Mouse (Mus musculus): Measurements from ENCODE around the gene Npepl1.

Gene Npepl1

DNA sequence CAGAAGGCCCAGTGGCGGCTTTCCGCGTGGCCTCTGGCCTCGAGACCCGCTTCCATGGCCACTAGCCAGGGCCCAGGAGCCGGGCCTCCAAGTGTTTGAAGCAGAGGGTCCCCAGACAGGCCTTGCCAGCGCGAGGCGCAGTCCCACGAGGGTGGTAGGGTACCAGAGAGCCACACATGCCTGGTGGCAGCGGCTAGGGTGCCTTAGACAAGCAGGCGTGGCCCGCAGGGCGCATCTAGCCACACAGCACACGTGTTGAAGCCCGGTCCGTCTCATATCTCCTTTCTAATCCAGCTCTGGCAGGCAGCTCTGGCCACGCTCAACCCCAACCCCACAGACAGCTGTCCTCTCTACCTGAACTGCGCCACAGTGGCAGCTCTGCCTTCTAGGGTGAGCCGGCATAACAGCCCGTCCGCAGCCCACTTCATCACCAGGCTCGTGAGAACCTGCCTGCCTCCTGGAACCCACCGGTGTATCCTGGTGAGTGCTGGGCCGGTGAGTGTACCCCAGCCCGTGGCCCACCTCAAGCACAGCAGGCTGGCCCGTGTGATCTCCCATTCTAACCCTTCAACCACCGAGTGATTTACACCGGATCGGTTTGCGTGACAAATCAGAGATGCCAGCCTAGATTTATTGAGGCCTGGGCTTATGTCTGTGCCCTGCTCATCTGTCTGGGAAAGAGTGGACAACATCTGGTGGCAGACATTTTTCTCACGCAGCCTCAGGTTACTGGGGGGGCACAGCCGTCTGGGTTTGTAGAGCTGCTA, 817 bp downstream of the Npepl1 start:
- no peak for DNase-seq (ENCODE audit: low spot score)

DNA sequence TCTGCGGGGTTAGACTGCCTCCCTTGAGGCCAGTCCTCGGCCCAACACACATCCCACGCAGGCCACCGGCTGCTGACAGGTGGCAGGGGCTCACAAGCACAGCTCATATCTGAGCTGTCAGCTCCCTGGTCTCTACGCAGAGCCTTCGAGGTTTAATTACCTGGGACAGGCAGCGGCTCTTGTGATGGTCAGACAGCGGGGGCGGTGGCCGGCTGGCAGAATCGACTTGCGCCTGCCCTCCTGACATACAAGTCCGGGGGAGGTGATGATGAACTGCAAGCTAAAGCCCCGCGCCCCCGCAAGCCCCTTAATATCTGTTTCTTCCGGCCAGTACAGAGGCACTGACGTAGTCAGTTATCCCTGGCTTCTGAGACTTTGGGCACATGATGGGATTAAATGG, 2.8 kb downstream of the Npepl1 start:
- DNase-seq (ENCODE audit: low spot score): no peak

GRCm38 (mm10) chr2:174114148-174114864, 4.2 kb downstream of the Npepl1 start:
- no peak for DNase-seq (ENCODE audit: low spot score)

GRCm38 (mm10) chr2:174116929-174117328, 6.8 kb downstream of the Npepl1 start:
- no peak for DNase-seq (ENCODE audit: low spot score)

DNA sequence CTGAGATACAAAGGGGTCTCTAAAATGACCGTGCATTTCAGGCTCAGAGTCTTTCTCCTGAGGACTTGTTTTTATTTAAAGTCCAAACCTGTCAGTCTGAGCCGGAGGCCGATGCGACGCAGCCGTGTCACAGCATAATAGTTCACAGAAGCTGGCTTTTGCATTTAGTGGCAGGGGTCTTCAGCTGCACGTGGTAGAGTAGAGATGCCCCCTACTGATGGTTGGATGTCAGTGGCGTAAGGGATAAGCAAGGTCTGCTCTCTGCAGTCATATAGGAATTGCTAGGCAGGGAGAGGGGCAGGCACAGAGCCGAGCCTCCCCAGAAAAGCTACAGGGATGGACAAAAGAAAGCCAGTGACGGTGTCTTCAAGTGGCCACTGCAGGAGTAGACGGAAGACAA, 8.0 kb downstream of the Npepl1 start:
- DNase-seq (ENCODE audit: low spot score): no peak

DNA sequence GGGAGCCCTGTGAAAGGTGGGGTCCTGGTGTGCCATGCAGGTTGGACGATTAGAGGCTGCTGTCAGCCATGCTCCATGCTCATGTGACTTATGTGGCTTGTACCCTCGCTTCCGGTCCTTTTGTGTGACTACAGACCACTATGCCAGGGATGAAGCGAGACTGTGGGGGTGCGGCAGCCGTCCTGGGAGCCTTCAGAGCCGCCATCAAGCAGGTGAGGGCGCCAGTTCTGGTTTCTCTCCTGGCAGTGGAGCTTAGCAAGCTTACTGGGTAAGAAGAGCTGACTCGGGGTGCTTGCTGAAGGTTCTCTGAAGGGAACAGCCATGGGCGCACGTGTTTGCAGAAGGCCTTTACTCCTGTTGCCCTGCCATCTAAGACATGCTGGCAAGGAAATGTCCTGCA, 9.1 kb downstream of the Npepl1 start:
- no peak for DNase-seq (ENCODE audit: low spot score)

DNA sequence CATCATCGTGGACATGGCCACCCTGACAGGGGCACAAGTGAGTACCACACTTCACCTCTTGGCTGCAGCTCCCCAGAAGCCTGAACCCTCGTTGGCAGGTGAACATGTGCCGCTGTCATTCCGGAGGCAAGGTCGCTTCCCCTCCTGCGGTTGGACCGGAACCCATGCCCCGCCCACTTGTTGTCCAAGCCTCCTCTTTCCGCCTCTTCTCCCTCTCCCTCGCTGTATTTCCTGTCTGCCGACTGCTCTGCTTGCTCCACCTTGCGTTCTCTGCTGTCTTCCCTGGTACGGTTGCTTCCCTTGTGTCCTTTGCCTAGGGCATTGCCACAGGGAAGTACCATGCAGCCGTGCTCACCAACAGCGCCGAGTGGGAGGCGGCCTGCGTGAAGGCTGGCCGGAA, 10.5 kb downstream of the Npepl1 start:
- no peak for DNase-seq (ENCODE audit: low spot score)

DNA sequence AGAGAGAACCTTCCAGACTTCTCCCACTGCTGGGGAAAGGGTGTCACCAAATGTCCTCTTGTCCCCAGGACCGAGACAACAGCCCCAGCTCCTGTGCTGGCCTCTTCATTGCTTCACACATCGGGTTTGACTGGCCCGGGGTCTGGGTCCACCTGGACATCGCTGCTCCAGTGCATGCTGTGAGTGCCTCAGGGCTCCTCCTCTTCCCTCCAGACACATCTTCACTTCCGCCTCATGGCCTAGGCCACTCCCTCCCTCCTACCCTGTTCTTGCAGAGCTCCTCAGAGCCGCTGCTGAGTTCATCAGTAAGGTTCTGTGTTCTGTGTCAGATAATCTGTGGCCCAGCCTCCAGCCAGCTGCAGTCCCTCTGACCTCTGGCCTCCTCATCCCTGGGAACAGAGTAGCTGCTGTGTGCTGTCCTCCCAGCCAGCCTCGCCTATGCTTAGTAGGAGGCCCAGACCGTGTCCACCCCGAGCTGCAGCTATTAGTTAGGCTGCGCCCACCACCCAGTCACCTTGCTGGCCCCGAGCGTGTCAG, 11.3 kb downstream of the Npepl1 start:
- no peak for DNase-seq (ENCODE audit: low spot score)

DNA sequence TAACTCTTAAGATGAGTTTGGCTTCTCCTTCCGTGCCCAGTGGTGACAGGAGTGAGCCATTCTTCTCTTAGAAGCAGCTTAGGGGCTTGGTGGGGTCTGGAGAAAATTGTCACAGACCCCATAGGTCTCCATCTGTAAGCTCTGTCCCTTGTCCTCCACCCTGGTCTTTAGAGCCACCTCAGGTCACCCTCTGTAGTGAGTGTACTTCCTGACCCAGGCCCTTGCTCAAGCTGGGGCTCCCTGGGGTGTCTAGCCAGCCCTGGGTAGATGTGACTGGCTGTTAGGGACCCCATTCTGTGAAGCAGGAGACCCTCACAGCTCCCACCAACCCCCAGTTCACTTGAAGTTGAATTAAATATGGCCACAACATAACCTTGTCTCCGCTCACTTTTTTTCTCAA, 12.2 kb downstream of the Npepl1 start:
- DNase-seq (ENCODE audit: low spot score): no peak

DNA sequence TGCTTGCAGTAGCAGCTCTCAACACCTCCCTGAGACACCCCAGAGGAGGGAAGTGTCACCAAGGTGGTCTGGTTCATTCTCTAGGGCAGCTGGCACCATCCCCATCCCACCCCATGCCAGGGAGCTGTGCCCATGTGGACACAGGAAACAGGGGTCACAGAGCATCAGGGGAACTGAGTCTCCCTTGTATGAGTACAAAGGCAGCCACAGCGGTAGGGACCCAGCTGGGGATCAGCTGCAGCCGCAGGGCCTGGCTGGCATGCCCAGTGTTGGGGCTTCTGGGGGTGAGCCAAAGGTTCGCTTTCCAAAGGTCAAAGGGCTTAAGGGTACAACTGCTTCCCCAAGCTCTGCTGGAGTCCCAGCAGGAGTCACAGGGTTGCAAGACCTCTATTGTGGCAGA, 13.6 kb downstream of the Npepl1 start:
- DNase-seq (ENCODE audit: low spot score): no peak

DNA sequence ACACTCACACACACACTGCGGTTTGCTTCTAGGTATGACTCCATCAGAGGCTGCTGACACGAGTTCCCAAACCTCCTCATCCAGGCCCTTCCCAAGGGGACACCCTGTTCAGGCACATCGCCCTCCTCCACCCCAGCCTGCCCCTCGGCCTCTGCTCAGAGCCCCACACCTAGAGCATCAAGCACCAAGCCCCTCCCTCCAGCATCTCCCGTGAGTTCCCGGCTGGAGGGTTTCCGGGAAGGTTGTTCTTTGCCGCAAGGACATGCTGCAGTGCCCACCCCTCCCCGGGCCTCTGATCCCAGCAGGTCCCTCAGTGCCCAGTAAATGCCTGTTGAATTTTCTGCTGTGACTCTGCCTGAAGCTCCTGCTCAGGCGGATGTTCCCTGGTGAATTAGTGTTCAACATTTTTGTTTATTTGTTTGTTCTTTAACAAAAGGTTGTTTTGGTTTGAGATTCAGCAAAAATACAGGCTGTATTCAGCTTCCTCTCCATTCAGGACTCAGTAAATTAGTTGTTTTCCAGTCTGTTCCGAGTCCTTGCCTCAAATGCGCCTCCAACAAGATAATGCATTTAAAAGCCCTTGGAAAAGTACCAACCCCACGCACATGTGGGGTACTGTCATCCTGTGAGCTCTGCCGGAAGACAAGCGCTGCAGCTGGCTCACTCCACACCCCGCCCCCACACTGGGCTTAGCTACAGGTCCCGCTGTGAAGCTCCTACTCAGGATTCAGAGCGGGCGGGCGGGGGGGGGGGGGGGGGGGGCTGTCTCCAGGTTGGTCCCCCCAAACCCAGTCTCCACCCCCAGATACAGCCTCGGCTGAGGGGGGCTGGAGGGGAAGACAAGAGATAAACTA, 16.6 kb downstream of the Npepl1 start:
- DNase-seq (ENCODE audit: low spot score): no peak

DNA sequence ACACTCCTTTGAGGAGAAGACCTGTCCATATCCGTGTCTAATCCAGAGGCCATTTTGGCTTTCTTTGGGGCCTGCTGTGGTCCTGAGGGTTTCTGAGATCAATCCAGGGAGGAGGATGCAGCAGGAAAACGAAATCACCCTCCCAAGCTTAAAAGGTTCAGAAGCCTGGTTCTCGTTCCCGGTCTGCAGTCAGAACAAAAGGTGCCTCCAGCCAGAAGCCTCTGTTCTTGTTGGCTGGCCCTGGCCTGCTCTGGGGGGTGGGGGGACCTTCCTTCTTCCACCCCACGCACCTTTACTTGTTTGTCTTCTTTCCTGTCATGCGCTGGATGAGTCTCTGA, 17.2 kb downstream of the Npepl1 start:
- no peak for DNase-seq (ENCODE audit: low spot score)

DNA sequence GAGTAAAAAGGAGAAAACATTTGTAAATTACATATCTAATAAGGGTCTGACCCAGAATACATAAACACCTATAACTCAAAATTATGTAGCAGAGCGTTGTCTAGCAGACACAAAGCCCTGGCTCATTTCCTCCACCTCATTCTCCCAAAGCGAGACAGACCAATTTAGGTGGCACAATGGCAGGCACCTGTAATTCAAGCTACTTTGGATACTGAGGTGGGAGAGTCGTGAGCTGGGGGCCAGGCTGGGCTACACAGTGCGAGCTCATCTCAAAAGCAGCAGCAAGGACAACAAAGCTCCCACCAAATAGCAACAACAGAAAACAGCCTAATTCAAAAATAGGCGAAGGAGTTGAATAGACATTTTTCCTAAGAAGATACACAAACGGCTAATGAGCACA, 18.8 kb downstream of the Npepl1 start:
- DNase-seq (ENCODE audit: low spot score): no peak

DNA sequence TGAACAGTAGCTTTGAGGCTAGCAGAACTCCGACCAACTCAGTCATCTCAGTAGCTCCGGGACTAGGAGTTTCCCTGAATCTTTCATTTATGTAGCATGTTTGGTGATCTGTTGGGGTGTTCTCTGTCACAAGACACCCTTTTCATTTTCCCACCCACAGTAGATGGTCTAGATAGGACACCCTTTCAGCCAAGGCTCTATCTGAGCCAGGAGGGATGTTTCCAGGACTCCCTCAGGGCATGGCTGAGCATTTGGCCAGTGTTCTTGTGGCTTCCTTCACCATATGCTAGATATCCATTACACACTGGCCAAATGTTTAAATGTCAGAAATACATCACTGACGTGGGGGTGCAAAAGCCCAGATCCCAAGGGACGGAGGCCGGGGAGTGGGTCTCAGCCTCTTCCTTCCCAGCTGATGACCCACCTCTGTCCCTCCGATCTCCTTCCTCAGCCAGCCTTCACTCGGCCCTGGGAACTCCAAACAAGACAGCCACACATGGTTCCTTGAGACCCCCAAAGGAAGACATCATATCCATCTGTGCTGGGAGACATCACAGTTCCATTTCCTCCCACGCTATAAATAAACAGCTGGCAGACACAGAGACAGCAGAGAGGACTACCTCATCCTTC, 20.4 kb downstream of the Npepl1 start:
- no peak for DNase-seq (ENCODE audit: low spot score)

GRCm38 (mm10) chr2:174132413-174132969, 22.3 kb downstream of the Npepl1 start:
- DNase-seq (ENCODE audit: low spot score): no peak

DNA sequence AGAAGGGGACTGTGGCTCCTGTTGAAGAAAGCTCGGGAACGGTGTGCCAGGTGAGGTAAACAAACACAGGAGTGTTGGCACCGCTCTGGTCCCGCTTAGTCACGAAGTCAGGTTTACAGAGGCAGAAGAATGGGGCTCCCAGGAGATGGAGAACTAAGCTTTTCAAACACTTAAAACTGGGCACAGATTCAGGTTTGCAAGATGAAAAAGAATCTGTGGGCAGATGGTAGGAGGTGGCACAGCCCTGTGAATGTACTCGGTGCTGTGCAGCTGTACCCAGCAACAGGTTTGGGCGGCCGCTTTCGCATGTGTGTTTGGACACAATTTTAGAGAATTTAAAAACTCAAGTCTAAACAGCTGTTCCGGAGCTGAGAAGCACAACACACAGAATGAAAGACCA, 48.9 kb downstream of the Npepl1 start:
- no peak for DNase-seq (ENCODE audit: low spot score)

DNA sequence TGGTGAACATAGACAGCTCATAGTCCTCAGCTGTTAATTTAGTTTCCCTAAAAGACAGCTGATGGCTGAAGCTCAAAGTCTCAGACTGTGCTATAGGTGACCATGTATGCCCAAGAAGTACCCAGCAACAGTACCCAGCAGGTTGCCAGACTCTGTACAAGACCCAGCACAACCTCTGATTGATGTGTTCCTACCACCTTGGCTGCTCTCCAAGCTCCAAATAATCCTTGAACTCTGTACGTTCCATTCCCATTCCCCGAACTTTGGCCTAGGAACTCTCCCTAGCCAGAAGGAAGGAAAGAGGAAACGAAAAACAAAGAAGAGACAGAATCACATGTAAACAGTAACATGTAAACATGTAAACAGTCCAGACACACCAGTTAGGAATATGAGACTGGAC, 50.3 kb downstream of the Npepl1 start:
- DNase-seq (ENCODE audit: low spot score): no peak
